8 mouse cellular contexts compared by ENCODE assay signal in genomic region chr6:99024588-99024987, GRCm38 (mm10).
DNase-seq lines count a peak whose midpoint lies in the region; ATAC-seq and TF ChIP-seq lines count a peak whose summit lies in the region.

No protein-coding gene starts in this region.

- no peak overlapping the region for H3K9ac ChIP-seq in midbrain, postnatal 0 days (replicated peaks; ENCODE audit: low read length, poor library complexity, severe bottlenecking)

- H3K36me3 ChIP-seq in midbrain, postnatal 0 days (ENCODE audit: insufficient read depth, low read length) = no peaks in the 10 kb centered on the region

- DNase-seq in layer of hippocampus, adult 2 months (ENCODE audit: low spot score in 2 of 2) = no peak
- no peak for DNase-seq in layer of hippocampus, postnatal 25 days (ENCODE audit: extremely low spot score in 1 of 2, low spot score in 1 of 2)
- DNase-seq in midbrain, postnatal 0 days (ENCODE audit: low spot score) = no peak
- DNase-seq in cerebellum, adult 11-12 months = no peak
- no peak for DNase-seq in layer of hippocampus, adult 9-11 months
- no peak for DNase-seq in cerebellum, postnatal 10 days

- 33% methylated on average over 9 of the region's 9 CpGs for WGBS in midbrain, postnatal 0 days

- peak overlapping the region; percentile 75 for H3K4me3 ChIP-seq in layer of hippocampus, adult 2 months
- H3K4me3 ChIP-seq in cortical plate, adult 2 months (ENCODE audit: insufficient read depth, low read length) = peak overlapping the region; percentile 88
- H3K4me3 ChIP-seq in midbrain, postnatal 0 days (ENCODE audit: low read depth, low read length) = peak overlapping the region; percentile 3; the same call in 1 of the 2 replicates

- no peak for TF ChIP-seq POLR2A in cortical plate, adult 2 months (IDR thresholded peaks at IDR 0.05; ENCODE audit: extremely low read depth, insufficient read depth, low read length)

- no peaks in the 10 kb centered on the region for H3K4me1 ChIP-seq in cortical plate, adult 2 months (ENCODE audit: control insufficient read depth, insufficient read depth, low read length)
- no peaks in the 10 kb centered on the region for H3K4me1 ChIP-seq in midbrain, postnatal 0 days (ENCODE audit: insufficient read depth, low read length)

- H3K27ac ChIP-seq in layer of hippocampus, adult 2 months = peak overlapping the region; percentile 80
- H3K27ac ChIP-seq in cortical plate, adult 2 months (ENCODE audit: insufficient read depth, low read length) = peak overlapping the region; percentile 92
- H3K27ac ChIP-seq in midbrain, postnatal 0 days (ENCODE audit: low read depth, low read length) = no peak overlapping the region

- ATAC-seq in granulocyte monocyte progenitor cell, adult 5-6 weeks (replicated peaks; ENCODE audit: poor library complexity, severe bottlenecking) = peak; percentile 51
- ATAC-seq in midbrain, postnatal 0 days (ENCODE audit: low FRiP score) = no peak

- H3K9me3 ChIP-seq in midbrain, postnatal 0 days (ENCODE audit: low read length) = no peaks in the 10 kb centered on the region

- peak overlapping the region; percentile 25; the same call in 1 of the 2 replicates for H3K4me2 ChIP-seq in midbrain, postnatal 0 days (ENCODE audit: low read depth, low read length, poor library complexity, severe bottlenecking)

- TF ChIP-seq CTCF in layer of hippocampus, adult 2 months (conservative IDR thresholded peaks at IDR 0.05) = no peak
- TF ChIP-seq CTCF in cortical plate, adult 2 months (IDR thresholded peaks at IDR 0.05; ENCODE audit: extremely low read depth, insufficient read depth, low read length) = no peak
- no peak for TF ChIP-seq CTCF in midbrain, postnatal 0 days (IDR thresholded peaks at IDR 0.05)

- no peaks in the 10 kb centered on the region for H3K27me3 ChIP-seq in midbrain, postnatal 0 days (ENCODE audit: insufficient read depth, low read length)

Comparison
In these comparisons a context has a peak if more than half of its experiments do, and no peak if none do; other contexts are left out.
1. H3K4me3 ChIP-seq: peak in every context shown above with its lines; median percentile 88 in cortical plate, adult 2 months; 75 in layer of hippocampus, adult 2 months; 3 in midbrain, postnatal 0 days.